Mouse (Mus musculus) adrenal gland, postnatal 4 days (tissue): ENCODE results near the gene Ift88. TPM values are rescaled to one million over a fixed set of nuclear protein-coding genes. Genes with fewer than 3 reads are reported as not detected.

Experiments
- total RNA-seq, 2 experiments: library from RNA; stranded (reverse); gene quantifications; 2 replicates each; pipeline ENCODE4 v1.2.3; 2021

The Ift88 gene
- total RNA-seq, 2 experiments from 2014 or later: 10.1 to 12.9 TPM

Other genes with a start within 250 kb of the Ift88 start
- gene Cryl1, start 25.5 kb upstream of the Ift88 start, total RNA-seq: 10 to 100 TPM; 21.9 to 34.6 TPM
- gene Il17d, start 100.7 kb downstream of the Ift88 start, total RNA-seq: 1 to 10 TPM; 4.7 to 4.8 TPM
- 10 to 100 TPM; 24.5 to 29.4 TPM for gene Eef1akmt1, start 147.6 kb downstream of the Ift88 start, total RNA-seq
- 10 to 100 TPM; 31.6 to 35.5 TPM for gene Xpo4, start 241.4 kb downstream of the Ift88 start, total RNA-seq